Mouse (Mus musculus): ENCODE results near the gene St3gal6. TPM values are rescaled to one million over a fixed set of nuclear protein-coding genes. Genes with fewer than 3 reads are reported as not detected.

Gene St3gal6
- 10 to 100 TPM; 14.6 to 24.8 (median 18.9) TPM for total RNA-seq (2022)

- no peak for DNase-seq (ENCODE audit: low spot score in 2 of 2)
Measured at GRCm38 (mm10) chr16:58523972-58524850, at the start of gene St3gal6. Gene St3gal6, minus strand, starts transcription at chr16:58524243.

- DNase-seq (ENCODE audit: low spot score in 2 of 2), result no peak
Measured at GRCm38 (mm10) chr16:58570694-58571264, 46.7 kb upstream of the St3gal6 start.

GRCm38 (mm10) chr16:58561196-58561595, 37.2 kb upstream of the St3gal6 start:
- DNase-seq (ENCODE audit: low spot score in 2 of 2), result no peak

- DNase-seq (ENCODE audit: low spot score in 2 of 2), result no peak
Measured at GRCm38 (mm10) chr16:58556067-58556830, 32.2 kb upstream of the St3gal6 start.

GRCm38 (mm10) chr16:58554673-58555072, 30.6 kb upstream of the St3gal6 start:
- no peak for DNase-seq (ENCODE audit: low spot score in 2 of 2)

GRCm38 (mm10) chr16:58548042-58548441, 24.0 kb upstream of the St3gal6 start:
- DNase-seq (ENCODE audit: low spot score in 2 of 2), result no peak

GRCm38 (mm10) chr16:58546128-58546527, 22.1 kb upstream of the St3gal6 start:
- no peak for DNase-seq (ENCODE audit: low spot score in 2 of 2)

- no peak for DNase-seq (ENCODE audit: low spot score in 2 of 2)
Measured at GRCm38 (mm10) chr16:58539490-58539889, 15.4 kb upstream of the St3gal6 start.

- no peak for DNase-seq (ENCODE audit: low spot score in 2 of 2)
Measured at GRCm38 (mm10) chr16:58539011-58539410, 15.0 kb upstream of the St3gal6 start.

GRCm38 (mm10) chr16:58536076-58536475, 12.0 kb upstream of the St3gal6 start:
- DNase-seq (ENCODE audit: low spot score in 2 of 2), result no peak

GRCm38 (mm10) chr16:58535236-58535635, 11.2 kb upstream of the St3gal6 start:
- no peak for DNase-seq (ENCODE audit: low spot score in 2 of 2)

GRCm38 (mm10) chr16:58534245-58535142, 10.5 kb upstream of the St3gal6 start:
- DNase-seq (ENCODE audit: low spot score in 2 of 2), result no peak

- DNase-seq (ENCODE audit: low spot score in 2 of 2), result no peak
Measured at GRCm38 (mm10) chr16:58533742-58534141, 9.7 kb upstream of the St3gal6 start.

GRCm38 (mm10) chr16:58533254-58533653, 9.2 kb upstream of the St3gal6 start:
- no peak for DNase-seq (ENCODE audit: low spot score in 2 of 2)

GRCm38 (mm10) chr16:58532511-58532910, 8.5 kb upstream of the St3gal6 start:
- DNase-seq (ENCODE audit: low spot score in 2 of 2), result no peak

GRCm38 (mm10) chr16:58527817-58528216, 3.8 kb upstream of the St3gal6 start:
- no peak for DNase-seq (ENCODE audit: low spot score in 2 of 2)

- no peak for DNase-seq (ENCODE audit: low spot score in 2 of 2)
Measured at GRCm38 (mm10) chr16:58526729-58527128, 2.7 kb upstream of the St3gal6 start.

GRCm38 (mm10) chr16:58525832-58526231, 1.8 kb upstream of the St3gal6 start:
- no peak for DNase-seq (ENCODE audit: low spot score in 2 of 2)

- DNase-seq (ENCODE audit: low spot score in 2 of 2), result peak in 1 of 2 experiments; percentile 25
Measured at GRCm38 (mm10) chr16:58523044-58523859, 791 bp downstream of the St3gal6 start.

- DNase-seq (ENCODE audit: low spot score in 2 of 2), result no peak
Measured at GRCm38 (mm10) chr16:58522677-58523043, 1.4 kb downstream of the St3gal6 start.
